Mouse (Mus musculus): ENCODE measurements around the gene Rbbp9.
"Not testable (repeated sequence)": the region's sequence is repeated elsewhere in the genome, so short reads cannot be mapped to it uniquely, and the experiment has no call there.

The Rbbp9 gene

DNA sequence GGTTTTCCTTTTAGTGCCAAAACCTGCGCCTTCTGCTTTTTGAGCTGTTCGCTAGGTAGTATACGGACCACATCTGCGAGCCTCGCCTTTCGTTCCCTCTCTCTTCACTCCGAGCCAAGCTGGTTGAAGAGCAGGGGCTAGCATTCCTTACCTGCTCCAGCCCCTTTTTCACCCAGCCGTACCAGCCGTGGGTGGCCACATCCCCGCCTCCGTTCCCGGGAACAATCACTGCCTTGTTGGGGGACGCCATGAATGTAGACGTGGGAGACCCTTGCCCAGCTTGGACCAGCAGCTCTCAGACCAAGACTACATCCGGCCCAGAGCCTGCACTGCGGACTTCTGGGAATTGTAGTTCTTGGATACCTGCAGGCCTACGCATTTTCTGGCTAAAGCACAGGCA, at the start of gene Rbbp9:
Gene Rbbp9 (minus strand): TSS at position 341 of the 400 bp plus-strand sequence.
- DNase-seq (ENCODE audit: inconsistent ontology term), result peak; percentile 69

DNA sequence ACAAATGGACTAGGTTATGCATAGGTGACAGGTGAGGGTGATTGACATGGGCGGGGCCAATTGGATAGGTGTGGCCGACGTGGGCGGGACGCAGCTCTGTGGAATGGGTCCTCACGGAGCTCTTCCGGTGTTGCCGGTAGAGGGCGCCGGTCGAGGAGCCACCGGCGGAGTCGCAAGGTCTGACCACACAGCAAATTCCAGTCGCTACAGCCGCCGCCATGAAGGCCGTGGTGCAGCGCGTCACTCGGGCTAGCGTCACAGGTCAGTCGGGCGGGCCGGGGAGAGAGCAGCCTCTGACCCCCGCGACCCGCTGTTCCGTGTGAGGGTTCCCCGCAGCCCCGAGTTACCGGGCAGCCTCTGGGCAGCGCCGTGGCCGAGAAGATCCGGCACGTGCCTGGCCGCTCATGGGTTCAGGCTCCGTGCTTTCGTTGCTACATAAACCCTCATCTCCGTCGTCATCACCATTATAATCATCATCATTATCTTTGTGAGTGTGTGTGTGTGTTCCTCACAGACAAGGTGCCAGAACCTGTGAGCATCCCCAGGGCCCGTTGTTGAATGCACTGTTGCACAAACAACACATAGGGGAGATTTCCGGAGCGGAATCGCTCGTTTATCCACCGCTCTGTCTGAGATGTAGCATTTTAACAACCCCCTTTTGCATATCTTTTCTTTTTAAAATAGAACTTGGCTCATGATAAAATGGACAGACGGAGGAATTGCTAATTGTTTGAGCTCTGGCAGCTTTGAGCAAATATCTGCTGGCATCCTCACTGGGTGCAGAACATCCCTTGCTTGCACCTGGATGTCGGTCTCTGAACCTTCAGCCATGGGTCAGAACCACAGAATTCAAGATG, 49.4 kb upstream of the Rbbp9 start, which contains the start of gene Dtd1:
Gene Dtd1 (plus strand): TSS at position 67 of the 857 bp plus-strand sequence.
- peak; percentile 85 for DNase-seq (ENCODE audit: inconsistent ontology term)

DNA sequence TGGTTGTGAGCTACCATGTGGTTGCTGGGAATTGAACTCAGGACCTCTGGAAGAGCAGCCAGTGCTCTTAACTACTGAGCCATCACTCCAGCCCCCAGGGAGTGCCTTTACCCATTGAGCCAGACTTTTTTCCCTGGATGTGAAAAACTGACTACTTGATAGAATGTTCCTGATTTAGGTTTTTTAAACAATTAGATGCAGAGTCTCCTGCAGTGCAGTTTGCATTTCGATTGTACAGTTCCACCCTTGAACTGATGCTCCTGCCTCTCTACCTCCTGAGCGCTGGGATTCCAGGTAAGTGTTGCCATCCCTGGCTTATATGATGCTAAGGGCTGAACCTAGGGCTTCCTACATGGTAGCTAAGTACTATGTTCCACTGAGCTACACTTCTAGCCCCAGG, 47.3 kb upstream of the Rbbp9 start:
- no peak for DNase-seq (ENCODE audit: inconsistent ontology term)

DNA sequence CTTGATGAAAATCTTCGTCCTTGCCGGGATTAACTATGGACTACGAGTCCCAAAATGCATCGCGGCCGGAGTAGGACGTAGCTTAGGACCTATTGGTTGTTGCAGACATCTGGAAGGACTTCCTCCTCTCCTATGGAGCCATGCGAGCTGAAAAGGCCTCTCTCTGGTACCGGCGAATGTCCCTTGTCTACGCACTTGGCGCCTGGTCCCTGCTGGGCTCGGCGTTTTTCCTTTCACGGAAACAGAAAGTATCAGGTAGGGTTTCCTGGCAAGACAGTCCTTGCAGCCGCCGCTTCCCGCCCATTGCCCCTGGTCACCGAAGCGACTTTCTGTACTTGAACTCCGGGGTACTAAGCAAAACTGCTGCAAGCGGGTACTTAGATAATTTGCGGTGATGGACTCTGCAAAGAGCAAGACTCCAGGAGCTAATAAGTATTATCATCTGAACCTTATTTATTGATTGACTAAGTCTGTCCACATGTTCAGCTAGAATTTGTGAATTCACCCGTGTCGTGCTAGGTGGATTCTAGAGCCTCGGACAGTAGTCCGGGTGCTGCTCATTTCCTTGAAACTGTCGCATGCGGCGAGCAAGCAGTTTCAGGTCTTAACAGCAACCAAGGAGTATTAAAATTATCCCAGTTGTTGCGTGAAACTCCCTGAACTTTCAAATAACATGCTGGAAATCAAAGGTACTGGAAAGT, 43.4 kb upstream of the Rbbp9 start, which contains the start of gene Smim26:
Gene Smim26 (plus strand): TSS at position 104 of the 701 bp plus-strand sequence.
- DNase-seq (ENCODE audit: inconsistent ontology term), result peak; percentile 72

DNA sequence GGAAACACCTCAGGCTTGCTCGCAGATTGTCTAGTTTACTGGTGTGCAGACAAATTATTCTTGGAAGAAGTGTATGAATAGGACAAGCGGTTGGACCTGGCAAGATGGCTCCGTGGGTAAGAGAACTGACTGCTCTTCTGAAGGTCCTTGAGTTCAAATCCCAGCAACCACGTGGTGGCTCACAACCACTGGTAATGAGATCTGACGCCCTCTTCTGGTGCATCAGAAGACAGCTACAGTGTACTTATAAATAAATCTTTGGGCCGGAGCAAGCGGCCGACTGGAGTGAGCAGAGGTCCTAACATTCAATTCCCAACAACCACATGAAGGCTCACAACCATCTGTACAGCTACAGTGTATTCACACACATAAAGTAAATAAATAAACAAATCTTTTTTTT, 42.4 kb upstream of the Rbbp9 start:
- DNase-seq (ENCODE audit: inconsistent ontology term), result not testable (repeated sequence)

DNA sequence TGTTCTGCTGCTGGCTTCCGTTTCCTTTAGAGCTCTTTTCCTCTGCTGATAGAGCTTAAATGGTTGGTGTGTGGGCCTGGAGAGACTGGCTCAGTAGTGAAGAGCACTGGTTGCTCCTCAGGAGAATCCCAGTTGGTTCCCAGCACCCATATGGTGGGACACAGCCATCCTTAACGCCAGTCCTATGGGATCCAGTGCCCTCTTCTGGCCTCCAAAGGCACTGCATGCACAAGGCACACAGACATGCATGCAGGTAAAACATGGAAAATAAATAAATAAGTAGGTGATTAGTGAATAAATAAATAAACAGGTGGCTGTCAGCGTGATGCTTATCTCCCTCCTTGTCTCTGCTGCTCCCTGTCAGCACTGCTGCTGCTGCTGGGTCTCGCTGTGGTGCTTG, 38.1 kb upstream of the Rbbp9 start:
- no peak for DNase-seq (ENCODE audit: inconsistent ontology term)

DNA sequence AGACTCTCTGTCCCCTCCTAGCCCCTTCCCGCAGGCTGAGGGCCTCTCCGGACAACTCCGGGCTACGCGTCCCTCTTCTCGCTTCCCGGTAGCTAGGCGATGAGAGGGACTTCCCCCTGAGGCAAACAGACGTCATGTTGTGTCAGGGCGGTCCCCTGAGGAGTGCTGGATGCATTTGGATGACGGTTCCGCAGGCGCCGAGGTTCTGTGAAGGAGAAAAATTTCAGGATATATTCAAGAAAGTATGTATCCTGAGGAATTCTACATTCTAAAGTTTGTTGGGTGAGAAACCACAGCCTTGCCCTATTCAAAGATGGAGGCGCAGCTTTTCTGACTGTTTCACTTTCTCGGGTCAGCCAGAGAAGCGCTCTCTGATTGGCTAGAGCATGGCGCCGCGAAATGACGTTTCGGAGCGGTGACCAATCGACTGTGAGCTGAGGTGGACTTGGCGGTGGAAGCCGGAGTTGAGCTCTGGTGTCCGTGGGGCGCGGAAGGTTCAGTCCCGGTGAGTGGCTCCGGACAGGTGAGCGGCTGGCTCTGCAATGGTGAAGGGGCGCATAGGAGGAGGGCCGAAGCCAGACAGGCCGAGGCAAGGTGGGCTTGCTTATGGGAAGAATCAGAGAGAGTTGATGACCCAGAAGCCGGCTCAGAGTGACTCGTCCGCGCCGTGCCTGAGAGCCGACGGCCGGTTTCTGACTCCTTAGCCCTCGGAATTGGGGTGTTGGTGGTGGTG, 5.3 kb upstream of the Rbbp9 start, which contains the start of gene Sec23b:
Gene Sec23b (plus strand): TSS at position 410 of the 733 bp plus-strand sequence.
- peak; percentile 94 for DNase-seq (ENCODE audit: inconsistent ontology term)

DNA sequence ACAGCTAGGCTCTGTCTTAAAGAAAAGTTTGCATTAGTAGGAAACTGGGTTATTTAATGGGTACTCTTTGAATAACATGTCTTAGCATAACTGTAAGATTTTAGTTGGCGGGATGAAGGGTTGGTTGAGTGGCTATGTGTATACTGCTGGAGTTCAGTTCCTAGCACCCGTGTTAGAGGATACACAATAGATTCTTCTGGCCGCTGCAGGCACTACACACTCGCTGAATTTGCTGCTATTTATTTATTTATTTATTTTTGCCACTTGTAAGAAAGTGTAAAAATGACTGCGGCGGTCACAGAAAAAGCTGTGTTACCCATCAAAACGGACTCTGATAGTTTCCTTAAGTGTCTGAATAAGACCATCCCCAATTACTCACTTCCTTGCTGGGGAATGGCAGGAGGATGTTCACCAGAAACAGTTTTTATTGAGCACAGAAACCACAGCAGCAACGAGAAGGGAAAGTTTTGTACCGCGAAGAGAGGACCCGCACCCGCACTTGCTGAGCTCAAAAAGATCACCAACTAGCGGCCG, 4.7 kb upstream of the Rbbp9 start:
- no peak for DNase-seq (ENCODE audit: inconsistent ontology term)

DNA sequence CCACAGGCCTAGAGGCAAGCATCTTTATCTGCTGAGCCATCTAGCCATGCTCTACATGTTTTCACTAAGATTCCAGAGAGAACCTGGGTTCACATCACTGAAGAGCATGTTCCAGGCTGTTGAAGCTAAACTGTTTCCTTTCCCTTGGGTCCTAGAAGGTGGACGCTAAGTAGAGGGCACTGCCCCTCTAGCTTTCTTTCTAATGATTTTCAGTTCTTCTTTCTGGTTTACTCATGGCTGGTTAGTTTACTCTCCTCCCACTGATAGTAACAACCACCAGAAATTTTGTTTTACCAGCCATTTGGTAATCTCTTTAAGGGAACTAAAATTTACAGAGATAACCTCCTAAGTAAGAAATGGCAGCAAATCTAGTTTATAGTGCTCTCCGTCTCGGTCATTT, 3.2 kb upstream of the Rbbp9 start:
- DNase-seq (ENCODE audit: inconsistent ontology term), result no peak

DNA sequence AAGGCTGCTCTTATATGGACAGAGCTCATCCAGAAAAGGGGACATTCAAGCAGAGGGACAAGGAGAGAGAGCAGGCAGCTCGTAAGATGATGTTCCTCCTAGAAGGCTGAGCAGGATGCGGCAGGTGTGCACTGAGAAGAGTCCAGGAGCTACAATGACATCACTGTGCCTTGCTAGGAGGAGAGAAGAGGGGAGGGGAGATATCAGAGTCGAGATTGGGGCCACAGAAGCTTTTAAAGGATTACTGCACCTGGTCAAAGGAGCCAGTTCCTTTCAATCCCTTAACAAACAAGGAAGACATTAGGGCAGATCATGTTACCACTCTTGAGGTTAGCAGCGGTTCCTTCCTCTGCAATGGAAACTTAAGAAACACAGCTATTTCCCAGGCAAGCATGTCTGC, 3.1 kb downstream of the Rbbp9 start:
- no peak for DNase-seq (ENCODE audit: inconsistent ontology term)

DNA sequence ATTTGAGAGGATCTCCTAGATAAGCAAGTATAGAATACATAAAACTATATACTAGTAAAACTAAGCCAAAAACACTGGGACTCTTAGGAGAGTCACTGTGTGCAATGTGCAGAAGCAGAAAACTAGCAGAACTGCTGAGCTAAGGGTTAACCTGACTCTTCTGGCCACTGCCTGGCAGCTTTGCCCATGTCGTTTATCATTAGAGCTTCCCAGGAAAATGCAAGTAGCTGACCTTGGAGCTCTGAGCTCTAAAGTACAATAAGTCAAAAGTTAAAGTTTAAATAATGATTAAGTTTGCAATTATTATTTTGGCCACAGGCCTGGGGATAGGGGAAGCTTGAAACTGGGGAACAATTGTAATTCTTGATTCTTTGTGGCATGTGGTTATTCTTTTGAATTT, 5.2 kb downstream of the Rbbp9 start:
- no peak for DNase-seq (ENCODE audit: inconsistent ontology term)

DNA sequence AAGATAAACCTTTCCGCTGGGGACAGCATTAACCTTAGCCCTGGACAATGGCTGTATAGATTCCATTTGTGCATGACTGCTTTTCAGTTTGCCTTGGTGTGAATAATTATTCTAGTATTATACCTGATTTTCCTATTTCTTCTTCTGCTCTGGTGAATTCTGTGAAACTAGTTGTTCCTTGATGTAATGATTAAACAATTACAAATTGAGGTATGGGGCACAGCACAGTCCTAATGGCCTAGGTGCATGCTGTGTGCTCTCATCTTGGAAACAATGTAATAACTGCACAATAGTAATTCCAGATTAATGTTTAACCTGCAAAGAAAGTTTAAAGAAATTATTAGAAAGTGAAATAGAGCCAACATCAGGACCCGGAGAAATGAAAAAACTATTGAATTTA, 5.6 kb downstream of the Rbbp9 start:
- DNase-seq (ENCODE audit: inconsistent ontology term), result no peak

DNA sequence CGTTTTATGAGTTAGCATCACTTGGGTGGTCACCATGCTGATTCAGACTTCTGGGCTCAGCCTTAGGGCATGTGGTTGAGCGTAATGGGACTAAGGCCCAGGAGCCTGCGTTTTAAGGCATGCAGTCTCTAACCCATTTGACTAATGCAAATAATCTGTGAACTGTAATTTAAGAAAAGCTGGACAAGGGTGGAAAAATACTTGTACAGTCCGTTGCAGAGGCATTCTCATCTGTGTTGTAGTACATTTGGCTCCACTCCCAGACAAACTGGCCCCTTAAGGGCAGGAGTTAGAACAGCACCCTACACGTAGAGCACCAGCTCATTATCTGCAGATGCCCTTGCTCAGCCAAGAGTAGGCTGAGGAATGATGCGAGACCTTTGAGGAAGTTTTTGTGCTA, 6.0 kb downstream of the Rbbp9 start:
- no peak for DNase-seq (ENCODE audit: inconsistent ontology term)

DNA sequence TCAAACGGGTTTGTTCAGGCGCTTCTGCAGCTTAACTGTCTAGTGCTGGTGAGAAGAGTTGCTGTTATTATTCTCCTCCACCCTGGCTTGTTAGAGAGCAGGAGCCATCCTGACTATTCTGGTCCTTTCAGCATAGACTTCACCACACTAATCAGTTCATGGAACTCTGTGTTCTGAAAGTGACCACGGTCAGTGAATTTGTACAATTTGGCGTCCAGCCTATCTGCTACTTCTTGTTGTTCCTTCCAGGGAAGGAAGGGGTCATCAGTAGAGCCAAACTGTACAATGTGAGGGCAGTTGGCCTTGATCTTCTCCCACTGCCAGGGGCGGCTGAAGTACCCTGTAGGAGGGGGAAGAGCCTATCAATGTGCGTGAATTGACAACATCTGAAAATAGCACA, 7.0 kb downstream of the Rbbp9 start:
- no peak for DNase-seq (ENCODE audit: inconsistent ontology term)

DNA sequence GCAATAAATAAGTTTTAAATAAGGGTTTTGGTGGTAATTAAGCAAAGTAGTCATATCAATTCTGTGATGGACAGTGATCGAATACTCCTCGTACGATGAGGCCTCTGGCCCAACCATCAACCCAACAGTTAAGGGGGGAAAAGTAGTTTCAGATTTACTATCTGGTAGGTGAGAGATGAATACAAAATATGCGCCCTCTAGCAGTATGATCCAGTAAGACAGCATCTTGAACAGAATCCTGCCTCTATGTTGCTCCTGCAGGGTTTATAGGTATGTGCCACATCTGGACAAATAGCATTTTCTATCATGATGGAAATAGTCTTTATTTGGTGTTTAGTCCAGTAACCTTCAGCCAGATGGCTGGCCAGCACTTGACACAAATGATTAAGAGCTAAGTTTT, 9.4 kb downstream of the Rbbp9 start:
- DNase-seq (ENCODE audit: inconsistent ontology term), result no peak

DNA sequence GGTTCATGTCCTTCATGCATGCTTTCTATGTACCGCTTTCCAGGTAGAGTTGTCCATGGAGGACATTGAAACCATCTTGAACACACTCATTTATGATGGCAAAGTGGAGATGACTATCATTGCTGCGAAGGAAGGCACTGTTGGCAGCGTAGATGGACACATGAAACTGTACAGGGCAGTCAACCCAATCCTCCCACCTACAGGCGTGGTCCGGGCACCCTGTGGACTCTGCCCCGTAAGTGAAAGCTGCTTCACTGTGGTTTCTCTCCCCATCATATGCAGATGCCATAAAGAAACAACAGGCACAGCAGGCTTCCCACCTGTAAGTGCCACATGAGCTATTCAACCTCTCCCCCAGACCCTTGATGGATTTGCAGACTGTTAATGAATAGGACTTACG, 13.5 kb downstream of the Rbbp9 start:
- DNase-seq (ENCODE audit: inconsistent ontology term), result no peak

DNA sequence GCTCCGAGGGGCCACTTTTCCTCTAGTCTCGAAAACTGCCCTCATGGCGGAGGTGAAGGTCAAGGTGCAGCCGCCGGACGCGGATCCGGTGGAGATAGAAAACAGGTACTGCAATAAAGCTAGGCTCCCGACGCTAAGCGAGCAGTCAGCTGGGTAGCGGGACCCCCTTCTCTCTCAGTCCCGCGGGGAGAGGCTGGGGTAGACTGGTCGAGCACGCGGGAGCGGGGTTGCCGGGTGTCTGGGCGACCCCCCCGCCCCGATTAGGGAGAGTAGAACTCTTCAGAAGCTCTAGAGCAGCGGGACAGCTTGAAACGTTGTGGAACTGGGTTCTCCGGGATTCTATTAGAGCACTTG, 22.9 kb downstream of the Rbbp9 start:
- DNase-seq (ENCODE audit: inconsistent ontology term), result no peak

DNA sequence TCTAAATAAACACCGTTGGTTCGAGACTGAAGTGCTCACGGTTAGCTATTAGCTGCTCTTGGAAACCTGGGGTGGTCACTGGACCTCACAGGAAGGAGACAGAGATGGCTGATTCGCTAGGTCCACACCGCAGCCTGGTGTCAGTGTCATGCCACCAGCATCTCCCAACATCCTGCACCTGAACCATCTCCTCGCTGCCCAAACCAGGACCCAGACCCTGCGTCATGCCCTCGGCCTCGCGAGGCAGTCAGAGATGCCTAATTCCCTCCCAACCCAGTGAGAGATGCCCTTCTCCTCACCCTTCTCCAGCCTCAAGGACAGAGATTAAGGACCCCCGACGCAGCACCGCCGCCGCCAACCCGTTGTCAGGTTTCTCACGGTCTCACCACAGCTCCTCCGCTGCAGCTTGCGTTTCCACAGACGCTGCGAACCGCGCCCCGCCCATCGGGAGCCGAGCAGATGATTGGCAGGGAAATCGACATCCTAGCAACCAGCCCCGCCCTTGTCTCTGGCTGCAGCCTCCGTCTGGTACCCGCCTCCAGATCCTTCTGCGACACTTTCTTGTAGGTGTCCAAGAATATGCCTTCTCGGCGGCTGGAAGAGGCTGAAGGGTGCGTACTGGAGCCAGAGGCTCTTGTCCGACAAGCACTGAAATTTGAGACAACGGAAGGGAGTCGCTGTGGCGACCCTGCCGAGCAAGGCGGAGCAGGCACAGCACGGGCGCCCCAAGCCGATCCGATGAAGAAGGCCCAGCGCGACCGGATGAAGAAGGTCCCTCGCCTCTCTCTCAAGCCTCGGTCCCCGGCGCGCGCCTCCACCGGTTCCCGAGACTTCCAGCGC, 23.5 kb downstream of the Rbbp9 start, which contains the start of the genes Dzank1 and Polr3f:
Gene Dzank1 (minus strand): TSS at position 434 of the 840 bp plus-strand sequence.
Gene Polr3f (plus strand): TSS at position 738 of the 840 bp plus-strand sequence.
- peak; percentile 97 for DNase-seq (ENCODE audit: inconsistent ontology term)

DNA sequence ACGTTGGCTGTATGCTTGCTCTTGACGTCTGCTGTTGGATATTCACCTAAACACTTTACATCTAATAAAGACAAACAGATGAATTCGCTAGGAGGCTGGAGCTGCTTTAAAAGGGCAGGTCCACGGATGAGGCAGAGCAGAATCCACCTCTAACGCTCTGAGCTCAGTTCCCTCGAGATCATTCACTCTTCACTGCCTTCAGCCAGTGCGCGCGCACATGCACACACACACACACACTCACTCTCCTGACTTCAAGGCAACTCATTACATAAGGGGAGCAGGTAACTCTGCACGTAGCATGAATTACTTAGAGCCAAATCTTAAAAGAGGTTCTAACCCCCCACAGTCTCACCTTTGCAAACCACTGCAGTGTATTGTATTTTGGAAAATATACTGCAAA, 24.8 kb downstream of the Rbbp9 start:
- no peak for DNase-seq (ENCODE audit: inconsistent ontology term)

DNA sequence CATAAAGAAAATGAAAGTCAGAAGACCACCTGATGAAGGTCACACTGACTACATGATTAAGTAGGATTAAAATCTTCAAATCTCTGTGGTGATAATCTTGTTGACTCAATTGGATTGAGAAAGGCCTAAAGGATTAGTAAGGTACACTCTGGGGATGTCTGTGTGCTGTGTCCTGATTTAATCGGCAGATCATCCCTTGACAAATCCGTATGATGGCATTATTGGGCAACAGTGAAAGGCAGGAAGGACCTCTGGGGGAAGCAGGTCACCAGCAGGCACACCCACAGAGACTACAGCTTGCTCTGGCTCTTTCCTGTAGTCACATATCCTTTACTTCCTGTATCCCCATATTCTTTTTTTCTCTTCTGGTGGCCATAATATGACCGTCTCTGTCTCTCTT, 30.9 kb downstream of the Rbbp9 start:
- no peak for DNase-seq (ENCODE audit: inconsistent ontology term)

DNA sequence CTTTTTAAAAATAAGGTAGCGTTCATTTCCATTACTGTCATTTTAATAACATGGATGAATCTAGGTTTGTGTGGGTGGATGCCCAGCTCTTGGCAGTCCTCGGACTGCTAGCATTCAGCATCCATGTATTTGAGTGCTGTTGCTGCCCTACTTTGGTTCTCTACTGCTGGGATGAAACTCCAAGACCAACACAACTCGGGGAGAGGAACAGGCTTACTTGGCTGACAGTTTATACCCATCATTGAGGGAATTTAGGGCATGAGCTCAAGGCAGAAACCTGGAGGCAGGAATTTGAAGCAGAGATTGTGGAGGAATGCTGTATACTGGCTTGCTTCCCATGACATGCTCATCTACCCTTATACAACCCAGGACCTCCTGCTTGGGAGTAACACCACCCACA, 36.0 kb downstream of the Rbbp9 start:
- no peak for DNase-seq (ENCODE audit: inconsistent ontology term)

All from Muller cell, postnatal 12 days (primary cell).